Mouse (Mus musculus): ENCODE measurements around the gene Zfp383. TPM values are rescaled to one million over a fixed set of nuclear protein-coding genes. Genes with fewer than 3 reads are reported as not detected.
"Not testable (repeated sequence)": the region's sequence is repeated elsewhere in the genome, so short reads cannot be mapped to it uniquely, and the experiment has no call there.

Zfp383 gene
- 4.7 and 6.5 TPM in 2 replicates for total RNA-seq (2021)
- long read RNA-seq, experiment 1, partial matches to known transcripts: 0 of 3 reads
- long read RNA-seq, experiment 1, other reads (novel, unspliced or antisense): 0 of 3 reads
- long read RNA-seq, experiment 2, partial matches to known transcripts: 0 of 1 reads
- long read RNA-seq, experiment 2, other reads (novel, unspliced or antisense): 1 of 1 reads

DNA sequence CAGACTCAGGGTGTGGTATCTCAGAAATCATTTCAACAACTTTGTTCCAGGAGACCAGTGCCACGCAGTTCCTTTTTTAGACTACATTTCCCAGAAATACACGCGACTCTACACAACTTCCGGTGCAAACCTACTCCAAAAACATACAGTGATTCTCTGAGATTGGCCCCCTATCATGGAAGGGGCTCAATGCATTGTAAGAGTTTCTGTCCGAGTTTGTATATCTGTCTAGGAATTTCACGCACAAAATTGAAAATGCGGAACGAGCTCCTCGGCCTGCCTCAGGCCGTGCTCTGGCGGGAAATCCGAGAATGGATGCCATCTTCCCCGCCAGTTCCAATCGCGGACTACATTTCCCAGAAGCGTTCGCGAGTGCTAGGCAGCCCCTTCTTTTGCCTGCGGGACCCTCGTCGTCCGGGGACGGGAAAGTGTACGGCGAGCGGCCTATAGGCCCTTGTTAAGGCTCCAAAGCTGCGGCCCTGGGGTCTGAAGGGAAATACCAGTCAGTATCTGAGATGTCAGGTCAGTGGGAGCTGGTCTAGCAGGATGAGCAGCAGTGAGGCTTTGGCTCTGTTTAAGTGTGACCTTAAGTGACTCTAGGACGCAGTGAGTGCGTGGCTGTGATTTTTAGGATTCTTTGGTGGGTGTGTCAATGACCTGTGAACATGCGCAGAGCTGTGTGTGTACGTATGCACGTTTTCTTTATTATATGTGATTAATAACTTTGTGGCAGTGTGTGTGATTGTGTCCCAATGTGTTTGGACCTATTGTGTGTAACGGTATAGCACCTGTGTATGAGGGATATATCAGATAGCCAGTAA lies at the start of gene Zfp383:
Gene Zfp383 (plus strand): TSS at position 94 of the 821 bp plus-strand sequence.
- peak; percentile 88 for DNase-seq

GRCm38 (mm10) chr7:29859532-29860517 lies 48.2 kb upstream of the Zfp383 start, which contains the start of gene Zfp420:
Zfp420 (plus strand) TSS chr7:29859979.
- DNase-seq: peak; percentile 92

DNA sequence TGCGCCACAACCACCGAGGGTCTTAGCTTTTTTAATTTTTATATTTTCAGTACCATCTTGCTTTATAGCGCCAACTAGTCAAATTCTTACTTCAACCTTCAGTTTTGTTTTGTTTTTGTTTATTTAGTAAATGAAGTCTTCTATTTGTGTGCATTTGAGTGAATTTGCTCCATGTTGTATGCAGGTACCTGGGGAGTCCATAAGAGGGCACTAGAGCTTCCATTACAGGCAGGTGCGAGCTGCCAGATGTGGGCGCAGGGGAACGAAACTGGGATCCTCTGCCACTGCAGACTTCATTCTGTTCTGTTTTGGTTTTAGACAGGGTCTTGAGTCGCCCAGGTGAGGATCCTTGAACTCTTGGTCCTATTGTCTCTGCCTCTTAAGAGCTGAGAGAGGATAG lies 46.4 kb upstream of the Zfp383 start:
- DNase-seq: no peak

DNA sequence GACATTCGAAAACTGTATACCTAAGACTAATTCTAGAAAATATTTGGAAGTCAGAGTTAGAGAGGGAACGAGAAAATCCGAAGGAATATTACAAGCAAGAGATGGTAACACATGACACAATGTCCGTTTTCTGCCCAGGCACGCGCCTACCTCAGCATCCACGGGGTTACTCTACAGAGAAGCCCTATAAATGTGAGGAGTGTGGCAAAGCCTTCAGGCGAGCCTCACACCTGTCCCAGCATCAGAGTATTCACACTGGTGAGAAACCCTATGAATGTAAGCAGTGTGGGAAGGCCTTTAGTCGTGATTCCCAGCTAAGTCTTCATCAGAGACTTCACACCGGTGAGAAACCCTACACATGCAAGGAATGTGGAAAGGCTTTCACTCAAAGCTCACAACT lies 33.8 kb upstream of the Zfp383 start:
- no peak for DNase-seq

- not testable (repeated sequence) for DNase-seq
These were observed 30.5 kb upstream of the Zfp383 start for GRCm38 (mm10) chr7:29877561-29877960.

GRCm38 (mm10) chr7:29880056-29880455 lies 28.0 kb upstream of the Zfp383 start:
- DNase-seq: no peak

GRCm38 (mm10) chr7:29880916-29881315 lies 27.1 kb upstream of the Zfp383 start:
- DNase-seq: no peak

- DNase-seq: no peak
These were observed 17.5 kb upstream of the Zfp383 start for GRCm38 (mm10) chr7:29890501-29890900.

DNA sequence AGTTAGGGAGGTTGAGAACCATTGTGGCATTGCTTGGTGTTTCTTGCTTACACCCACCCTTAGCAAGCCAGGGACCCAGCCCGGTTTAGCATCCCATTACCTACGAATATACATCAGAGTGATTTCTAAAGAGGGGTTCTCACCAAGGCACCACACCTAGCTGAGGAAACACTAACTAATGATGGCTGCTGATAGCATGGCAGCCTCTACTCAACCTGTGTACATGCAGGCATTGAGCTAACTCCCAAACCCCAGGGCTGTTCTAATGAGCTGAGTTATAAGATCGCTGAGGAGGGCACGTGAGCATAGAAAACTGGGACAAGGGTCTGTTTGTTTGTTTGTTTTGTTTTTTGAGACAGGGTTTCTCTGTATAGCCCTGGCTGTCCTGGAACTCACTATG lies 15.3 kb upstream of the Zfp383 start:
- DNase-seq: no peak

- no peak for DNase-seq
These were observed 9.7 kb upstream of the Zfp383 start for GRCm38 (mm10) chr7:29898351-29898750.

DNA sequence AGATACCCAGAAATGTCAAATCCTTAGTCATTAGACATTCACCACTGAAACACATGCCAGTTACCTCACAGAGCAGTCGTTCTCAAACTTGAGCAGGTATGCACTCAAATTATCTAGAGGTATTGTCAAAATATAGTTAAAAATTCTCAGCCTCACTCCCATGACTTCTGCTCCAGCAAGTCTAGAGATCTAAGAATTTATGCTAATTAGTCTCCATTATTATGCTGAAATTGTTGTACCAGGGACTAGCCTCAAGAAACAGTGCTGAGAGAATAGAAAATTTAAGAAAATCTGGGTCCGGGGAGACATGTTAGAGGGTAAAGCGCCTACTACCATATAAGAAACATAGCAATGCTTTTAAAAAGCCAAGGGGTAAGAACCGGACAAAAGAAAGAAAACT lies 3.9 kb upstream of the Zfp383 start:
- no peak for DNase-seq

GRCm38 (mm10) chr7:29905966-29906681 lies 1.9 kb upstream of the Zfp383 start, which contains the start of gene Zfp27:
Zfp27 (minus strand) TSS chr7:29906572.
- DNase-seq: peak; percentile 65

DNA sequence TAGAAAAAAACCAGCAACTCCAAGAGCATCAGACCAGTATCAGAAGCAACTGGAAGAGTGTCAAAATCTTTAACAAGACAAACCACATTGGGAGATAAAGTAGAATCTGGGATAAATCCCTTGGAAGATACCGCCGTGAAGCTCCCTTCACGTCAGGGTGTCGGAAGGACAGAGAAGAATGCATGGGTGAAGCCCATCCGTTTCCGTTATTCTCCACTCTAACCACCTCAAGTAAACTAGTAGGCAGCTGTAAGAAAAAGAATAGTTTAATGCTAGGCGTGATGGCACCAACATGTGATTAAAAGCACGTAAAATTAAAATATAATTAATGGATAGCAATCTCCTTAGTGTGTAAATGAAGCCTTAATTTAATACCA lies 1.4 kb upstream of the Zfp383 start:
- DNase-seq: no peak

DNA sequence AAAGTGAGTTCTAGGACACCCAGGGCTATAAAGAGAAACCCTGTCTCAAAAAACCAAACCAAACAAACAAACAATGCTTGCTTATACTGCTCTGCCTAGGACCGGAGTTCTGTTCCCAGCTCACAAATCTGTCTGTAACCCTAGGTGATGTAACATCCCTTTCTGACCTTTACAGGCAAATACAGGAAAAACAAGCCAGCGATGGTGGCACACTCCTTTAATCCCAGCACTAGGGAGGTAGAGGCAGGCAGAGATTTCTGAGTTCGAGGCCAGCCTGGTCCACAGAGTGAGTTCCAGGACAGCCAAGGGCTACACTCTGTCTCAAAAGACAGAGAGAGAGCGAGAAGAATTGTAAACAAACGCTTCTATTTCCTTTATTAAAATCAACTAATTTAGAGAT lies 817 bp upstream of the Zfp383 start:
- DNase-seq: no peak

- no peak for DNase-seq
These were observed 2.2 kb downstream of the Zfp383 start for GRCm38 (mm10) chr7:29910252-29910651.

DNA sequence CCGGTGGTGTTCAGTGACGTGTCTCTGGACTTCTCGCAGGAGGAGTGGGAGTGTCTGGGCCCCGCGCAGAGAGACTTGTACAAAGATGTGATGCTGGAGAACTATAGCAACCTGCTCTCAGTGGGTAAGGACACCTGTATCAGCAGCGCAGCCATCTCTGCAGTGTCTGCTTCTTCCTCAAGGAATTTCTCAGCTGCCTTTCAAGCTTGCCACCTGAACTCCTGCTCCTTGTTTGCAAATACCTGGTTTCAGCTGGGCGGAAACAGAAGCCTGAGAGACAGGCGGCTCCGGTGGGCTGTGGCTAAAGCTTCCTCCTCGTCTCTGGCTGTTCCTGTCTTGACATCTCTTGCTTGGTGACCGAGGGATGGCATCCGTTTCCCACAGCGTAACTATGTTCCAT lies 4.1 kb downstream of the Zfp383 start:
- DNase-seq: no peak

DNA sequence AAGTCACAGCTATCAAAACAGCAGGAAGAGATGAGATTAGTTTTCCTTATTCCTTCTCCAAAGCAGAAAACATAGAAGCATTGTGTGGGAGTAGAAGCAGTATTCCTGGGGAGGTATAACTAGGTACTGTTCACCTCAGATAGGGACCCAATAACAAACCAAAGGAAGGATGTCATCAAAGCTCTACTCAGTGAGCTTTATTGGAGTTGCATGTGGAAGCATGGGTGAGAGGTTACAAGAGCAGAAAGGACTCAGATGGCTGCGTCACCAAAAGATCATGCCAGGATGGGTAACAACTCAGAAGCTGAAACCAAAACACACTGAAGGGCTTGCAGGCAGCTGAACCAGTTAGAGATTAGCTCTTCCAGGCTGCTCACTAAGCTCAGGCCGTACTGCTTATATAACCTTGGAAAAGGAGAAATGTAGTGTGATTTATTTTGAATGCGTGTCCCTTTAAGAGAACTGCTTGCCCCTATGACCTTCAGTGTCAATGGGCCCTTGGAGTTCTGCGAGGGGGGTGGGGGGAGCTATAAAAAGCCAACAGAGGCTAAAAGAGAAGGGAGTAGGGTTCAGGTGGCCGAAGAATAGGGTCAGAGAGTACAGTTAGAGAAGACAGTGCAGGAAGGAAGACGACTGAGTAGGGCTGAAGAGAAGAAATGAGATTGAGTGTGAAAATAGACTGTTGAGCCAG lies 9.5 kb downstream of the Zfp383 start:
- DNase-seq: no peak

- no peak for DNase-seq
These were observed 10.0 kb downstream of the Zfp383 start for GRCm38 (mm10) chr7:29918062-29918453.

GRCm38 (mm10) chr7:29921439-29922093 lies 13.5 kb downstream of the Zfp383 start:
- DNase-seq: peak; percentile 23

GRCm38 (mm10) chr7:29922780-29923179 lies 14.8 kb downstream of the Zfp383 start:
- no peak for DNase-seq

- no peak for DNase-seq
These were observed 30.8 kb downstream of the Zfp383 start for GRCm38 (mm10) chr7:29938856-29939255.
